Mouse (Mus musculus) midbrain, embryonic 14.5 days (tissue): ENCODE measurements around the gene Efcab11. TPM values are rescaled to one million over a fixed set of nuclear protein-coding genes. Genes with fewer than 3 reads are reported as not detected.

Experiments
- ATAC-seq: fragments of 200-750 bp; cut with Nextera tagmentation; 2 replicates; pipeline ENCODE4 v1.8.0; 2017; ENCODE audit warnings: moderate number of reproducible peaks, moderate library complexity; ENCODE audit not compliant: low FRiP score, low TSS enrichment
- DNase-seq: peaks from one replicate; pipeline ENCODE4 v3.0.0-alpha.2; 2015
- H3K27ac ChIP-seq: fragments of 300-500 bp; sonication (generic); replicated peaks from 2 replicates; pipeline ENCODE4 v1.5.1; 2014; ENCODE audit warnings: mild to moderate bottlenecking, low read depth, low read length, moderate library complexity
- H3K27me3 ChIP-seq: fragments of 300-500 bp; sonication (generic); 2 replicates; pipeline ENCODE4 v1.6.1; 2014; ENCODE audit warnings: low read length, control low read depth, mixed read lengths; ENCODE audit not compliant: control insufficient read depth, insufficient read depth
- H3K36me3 ChIP-seq: fragments of 300-500 bp; sonication (generic); 2 replicates; pipeline ENCODE4 v1.6.1; 2014; ENCODE audit warnings: low read length, control low read depth; ENCODE audit not compliant: control insufficient read depth, insufficient read depth
- H3K4me1 ChIP-seq: fragments of 300-500 bp; sonication (generic); 2 replicates; pipeline ENCODE4 v1.6.1; 2014; ENCODE audit warnings: mild to moderate bottlenecking, antibody characterized with exemption, low read length, control low read depth; ENCODE audit not compliant: control insufficient read depth, insufficient read depth
- H3K4me2 ChIP-seq: fragments of 300-500 bp; sonication (generic); 2 replicates; pipeline ENCODE4 v1.6.1; 2014; ENCODE audit warnings: mild to moderate bottlenecking, low read length, moderate library complexity
- H3K4me3 ChIP-seq: fragments of 300-500 bp; sonication (generic); replicated peaks from 2 replicates; pipeline ENCODE4 v1.5.1; 2014; ENCODE audit warnings: low read depth, low read length
- H3K9ac ChIP-seq: fragments of 300-500 bp; sonication (generic); replicated peaks from 2 replicates; pipeline ENCODE4 v1.6.1; 2014; ENCODE audit warnings: mild to moderate bottlenecking, low read length, moderate library complexity
- H3K9me3 ChIP-seq: fragments of 300-500 bp; sonication (generic); 2 replicates; pipeline ENCODE4 v1.6.1; 2016; ENCODE audit warnings: low read length, control low read depth, mixed read lengths; ENCODE audit not compliant: control insufficient read depth
- WGBS: fragments of 180-500 bp; shearing (Covaris S2); extraction: QIAGEN DNeasy Blood & Tissue Kit; methylation state at CpG from one replicate; pipeline ENCODE4 v1.1.7; 2014; 5-methylcytosine and 5-hydroxymethylcytosine counted together
- polyA plus RNA-seq: library from polyadenylated mRNA; unstranded; fragments of >200 nt; fragmentation: Nextera tagmentation; extraction: Ambion mirVana; gene quantifications from 2 replicates; pipeline ENCODE4 v1.2.1, GENCODE M21; 2014

The Efcab11 gene
- polyA plus RNA-seq, 1 experiment from 2014 or later = 6.5 TPM

DNA sequence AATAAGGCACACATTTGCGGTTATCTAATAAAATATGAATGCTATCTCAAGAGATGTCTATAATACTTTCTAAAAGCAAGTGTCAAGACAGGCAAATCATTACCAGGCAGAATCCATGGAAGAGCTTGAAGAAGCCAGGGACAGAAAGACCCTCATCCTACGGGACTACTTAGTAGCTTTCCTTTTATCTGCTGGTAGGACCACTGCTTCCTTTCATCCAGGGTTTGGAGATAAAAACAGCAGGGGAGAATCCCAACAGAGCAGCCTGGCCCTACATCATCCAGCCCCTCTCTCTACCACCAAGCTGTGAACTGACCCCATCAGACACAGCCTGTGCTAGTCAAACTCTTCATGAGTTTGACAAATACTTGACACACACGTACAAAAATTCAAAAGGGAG lies 103.8 kb downstream of the Efcab11 start:
- no peak overlapping the region for H3K9ac ChIP-seq
- H3K4me3 ChIP-seq = no peak overlapping the region
- no peaks in the 10 kb centered on the region for H3K9me3 ChIP-seq
- no peaks in the 10 kb centered on the region for H3K27me3 ChIP-seq
- no peak overlapping the region for H3K27ac ChIP-seq
- WGBS = 74% methylated on average over 3 of the region's 3 CpGs
- no peaks in the 10 kb centered on the region for H3K4me1 ChIP-seq
- no peak overlapping the region for H3K4me2 ChIP-seq
- DNase-seq (no peak), ATAC-seq (no peak)
- no peaks in the 10 kb centered on the region for H3K36me3 ChIP-seq

DNA sequence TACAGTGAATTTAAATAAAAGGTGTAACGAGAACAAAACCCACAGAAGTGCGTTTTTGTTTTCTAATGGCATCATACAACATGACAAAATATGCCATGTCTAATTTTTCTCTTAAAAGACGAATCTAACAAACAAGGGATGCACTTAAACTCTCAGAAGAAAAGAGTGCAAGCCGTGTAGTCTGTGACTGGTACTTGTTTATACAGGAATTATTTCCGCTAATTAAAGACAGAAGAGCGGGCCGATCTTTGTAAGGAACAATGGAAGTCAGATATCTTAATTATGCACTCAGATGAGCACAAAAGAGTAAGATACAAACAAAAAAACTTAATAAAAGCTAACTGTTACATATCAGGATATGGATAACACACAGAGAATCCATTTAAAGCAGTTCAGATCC lies 104.3 kb downstream of the Efcab11 start:
- no peak for DNase-seq
- Histone ChIP-seq H3K4me2 (no peak overlapping the region), H3K27ac (no peak overlapping the region), H3K27me3 (no peaks in the 10 kb centered on the region), H3K36me3 (no peaks in the 10 kb centered on the region), H3K4me1 (no peaks in the 10 kb centered on the region), H3K9ac (no peak overlapping the region), H3K4me3 (no peak overlapping the region), H3K9me3 (no peaks in the 10 kb centered on the region)
- WGBS = 54% methylated on average over 7 of the region's 7 CpGs
- ATAC-seq = no peak

DNA sequence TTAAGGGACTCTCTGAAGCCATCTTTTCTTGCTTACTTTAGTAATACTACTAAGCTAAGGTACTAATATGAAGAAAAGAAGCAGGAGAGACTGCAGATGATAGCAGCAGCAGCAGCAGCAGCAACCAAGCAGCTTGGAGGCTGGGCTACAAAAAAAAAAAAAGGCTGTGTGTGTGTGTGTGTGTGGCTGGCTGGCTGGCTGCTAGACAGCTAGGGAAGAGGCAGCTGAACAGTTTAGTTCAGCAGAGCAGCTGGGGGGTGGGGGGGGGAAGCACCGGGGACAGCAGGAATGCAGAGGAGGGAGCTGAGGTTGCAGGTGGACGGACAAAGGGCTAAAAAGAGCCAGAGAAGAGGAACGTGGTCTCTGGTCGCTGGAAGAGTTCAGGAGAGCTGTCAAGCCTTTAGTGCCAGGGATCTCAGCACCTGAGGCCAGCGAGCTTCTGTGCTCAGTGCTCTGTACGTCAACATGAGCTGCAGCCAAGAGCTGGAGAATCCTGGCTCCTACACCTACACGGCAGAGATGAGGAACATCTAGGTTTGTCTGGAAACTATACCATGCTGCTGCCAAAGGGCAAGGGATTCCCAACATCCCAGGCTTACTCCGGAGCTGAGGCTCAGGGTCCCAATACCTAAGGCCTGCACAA lies 107.6 kb downstream of the Efcab11 start:
- Histone ChIP-seq H3K36me3 (no peaks in the 10 kb centered on the region), H3K4me2 (no peak overlapping the region), H3K9ac (no peak overlapping the region), H3K9me3 (no peaks in the 10 kb centered on the region), H3K27ac (no peak overlapping the region), H3K4me3 (no peak overlapping the region), H3K27me3 (no peaks in the 10 kb centered on the region), H3K4me1 (no peaks in the 10 kb centered on the region)
- WGBS = 51% methylated on average over 8 of the region's 8 CpGs
- no peak for ATAC-seq
- DNase-seq = no peak

GRCm38 (mm10) chr12:99774864-99775263 lies 109.4 kb downstream of the Efcab11 start:
- WGBS = 87% methylated on average over 2 of the region's 2 CpGs
- DNase-seq = no peak
- ATAC-seq = no peak

GRCm38 (mm10) chr12:99773636-99774193 lies 110.5 kb downstream of the Efcab11 start:
- Histone ChIP-seq H3K36me3 (no peaks in the 10 kb centered on the region), H3K4me1 (no peaks in the 10 kb centered on the region), H3K9me3 (no peaks in the 10 kb centered on the region), H3K4me3 (no peak overlapping the region), H3K27me3 (no peaks in the 10 kb centered on the region), H3K4me2 (no peak overlapping the region), H3K9ac (no peak overlapping the region), H3K27ac (no peak overlapping the region)
- 60% methylated on average over 5 of the region's 5 CpGs for WGBS
- DNase-seq = no peak
- ATAC-seq = no peak

More at GRCm38 (mm10) chr12:99774864-99775263, 109.4 kb downstream of the Efcab11 start:
- no peaks in the 10 kb centered on the region for H3K9me3 ChIP-seq
- H3K36me3 ChIP-seq = no peaks in the 10 kb centered on the region
- H3K27ac ChIP-seq = no peak overlapping the region
- H3K9ac ChIP-seq = no peak overlapping the region
- no peaks in the 10 kb centered on the region for H3K4me1 ChIP-seq
- H3K4me2 ChIP-seq = no peak overlapping the region
- no peak overlapping the region for H3K4me3 ChIP-seq
- H3K27me3 ChIP-seq = no peaks in the 10 kb centered on the region

DNA sequence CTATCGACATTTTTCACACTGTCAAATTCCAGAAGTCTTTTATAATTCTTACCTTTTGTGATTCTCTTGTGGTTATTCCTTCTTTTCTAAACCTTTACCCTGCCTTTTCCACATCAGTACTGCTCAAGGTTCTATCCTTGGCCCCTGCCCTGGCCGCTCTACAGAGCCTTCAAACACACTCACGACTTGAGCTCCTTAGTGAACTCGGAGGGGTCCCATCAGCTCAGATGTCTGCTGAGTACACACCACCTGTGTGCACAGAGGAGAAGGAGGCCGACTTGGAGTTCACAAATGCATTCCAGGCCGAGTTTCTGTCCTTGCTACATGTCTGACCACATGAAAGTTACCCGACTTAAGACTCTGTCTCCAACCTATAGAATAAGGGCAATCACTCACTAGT lies 113.2 kb downstream of the Efcab11 start:
- no peaks in the 10 kb centered on the region for H3K9me3 ChIP-seq
- H3K9ac ChIP-seq = no peak overlapping the region

GRCm38 (mm10) chr12:99769626-99770025 lies 114.6 kb downstream of the Efcab11 start:
- Histone ChIP-seq H3K4me1 (no peaks in the 10 kb centered on the region), H3K4me3 (no peak overlapping the region), H3K9me3 (no peaks in the 10 kb centered on the region), H3K9ac (no peak overlapping the region), H3K27me3 (no peaks in the 10 kb centered on the region), H3K4me2 (no peak overlapping the region), H3K27ac (no peak overlapping the region), H3K36me3 (no peaks in the 10 kb centered on the region)
- ATAC-seq (no peak), DNase-seq (no peak)
- WGBS = 92% methylated on average over 3 of the region's 3 CpGs

More for the DNA sequence above, 113.2 kb downstream of the Efcab11 start:
- Histone ChIP-seq H3K27me3 (no peaks in the 10 kb centered on the region), H3K4me2 (no peak overlapping the region), H3K36me3 (no peaks in the 10 kb centered on the region), H3K4me1 (no peaks in the 10 kb centered on the region), H3K27ac (no peak overlapping the region), H3K4me3 (no peak overlapping the region)
- ATAC-seq (no peak), DNase-seq (no peak)
- 88% methylated on average over 7 of the region's 7 CpGs for WGBS

GRCm38 (mm10) chr12:99767691-99768090 lies 116.5 kb downstream of the Efcab11 start:
- H3K4me2 ChIP-seq = no peak overlapping the region
- no peaks in the 10 kb centered on the region for H3K4me1 ChIP-seq
- DNase-seq = no peak
- no peak overlapping the region for H3K4me3 ChIP-seq
- no peaks in the 10 kb centered on the region for H3K36me3 ChIP-seq
- H3K9ac ChIP-seq = no peak overlapping the region
- no peaks in the 10 kb centered on the region for H3K27me3 ChIP-seq
- no peak overlapping the region for H3K27ac ChIP-seq
- H3K9me3 ChIP-seq = no peaks in the 10 kb centered on the region
- WGBS = 94% methylated on average over 11 of the region's 11 CpGs
- no peak for ATAC-seq

GRCm38 (mm10) chr12:99765979-99766378 lies 118.3 kb downstream of the Efcab11 start:
- 96% methylated on average over 6 of the region's 6 CpGs for WGBS

More at GRCm38 (mm10) chr12:99765979-99766378, 118.3 kb downstream of the Efcab11 start:
- Histone ChIP-seq H3K36me3 (no peaks in the 10 kb centered on the region), H3K9ac (no peak overlapping the region), H3K4me1 (no peaks in the 10 kb centered on the region), H3K4me2 (no peak overlapping the region), H3K9me3 (no peaks in the 10 kb centered on the region), H3K27ac (no peak overlapping the region), H3K27me3 (no peaks in the 10 kb centered on the region), H3K4me3 (no peak overlapping the region)
- ATAC-seq (no peak), DNase-seq (no peak)
